Mouse (Mus musculus): ENCODE results near the gene Tas2r122. TPM values are rescaled to one million over a fixed set of nuclear protein-coding genes. Genes with fewer than 3 reads are reported as not detected.
"Not testable (repeated sequence)": the region's sequence is repeated elsewhere in the genome, so short reads cannot be mapped to it uniquely, and the experiment has no call there.

Tas2r122 gene
- not detected in 2 replicates for polyA plus RNA-seq (2016; fragmentation: Nextera tagmentation; extraction: Ambion mirVana)

DNA sequence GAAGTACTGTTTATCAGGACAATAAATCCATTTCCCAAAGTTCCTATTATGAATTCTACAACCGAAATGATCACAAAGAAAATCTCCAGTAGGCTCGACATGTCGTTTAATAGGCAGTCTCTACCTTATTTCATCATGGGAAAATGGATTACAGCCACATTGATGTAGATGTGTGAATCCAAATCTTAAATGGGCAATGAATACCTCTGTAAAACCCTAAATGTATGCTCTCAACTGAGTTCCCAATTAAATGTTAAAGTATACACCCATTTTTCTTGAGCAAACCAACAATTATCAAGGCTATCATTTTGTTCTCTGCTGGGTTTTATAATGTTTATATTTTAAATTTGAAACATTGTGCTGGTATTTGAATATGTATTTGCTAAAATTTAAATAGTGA lies at the start of gene Tas2r122:
Gene Tas2r122, minus strand, starts transcription at position 101 of the 400 bp plus-strand sequence.
- WGBS: 89% methylated on average over 3 of the region's 3 CpGs
- DNase-seq (ENCODE audit: low spot score): no peak
- 0 out of 2 replicates have a peak, but pooled peaks cover 2% of the 10 kb centered on the region for H3K9me3 ChIP-seq
- no peak within 1 kb of the TSS for H3K4me3 ChIP-seq
- no peaks in the 10 kb centered on the region for H3K36me3 ChIP-seq (replicated peaks)
- no peaks in the 10 kb centered on the region for H3K27me3 ChIP-seq (replicated peaks; ENCODE audit: low read depth, poor library complexity, severe bottlenecking)
- H3K4me1 ChIP-seq: no peaks in the 10 kb centered on the region
- no peak within 1 kb of the TSS for H3K27ac ChIP-seq (replicated peaks)

DNA sequence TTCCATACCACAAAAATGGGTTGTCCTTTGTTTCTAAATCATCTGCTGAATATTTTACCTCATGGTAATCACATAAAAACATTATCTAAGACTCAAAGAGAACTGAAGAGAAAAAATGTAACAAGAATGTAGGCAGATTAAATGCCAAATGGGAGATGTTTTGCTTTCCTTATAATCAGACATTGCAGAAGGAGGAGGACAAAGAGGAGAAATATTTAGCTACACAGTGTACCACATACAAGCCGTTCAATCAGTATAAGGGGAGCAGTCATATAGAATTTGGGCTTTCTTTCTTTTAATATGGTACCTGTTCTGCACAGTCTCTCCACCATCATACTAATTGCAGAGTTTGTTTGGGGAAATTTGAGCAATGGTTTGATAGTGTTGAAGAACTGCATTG lies 42.7 kb upstream of the Tas2r122 start, which contains the start of gene Tas2r124:
Gene Tas2r124, plus strand, starts transcription at position 301 of the 400 bp plus-strand sequence.
- WGBS: 85% methylated on average over 1 of the region's 1 CpGs
- Histone ChIP-seq H3K4me1 (no peaks in the 10 kb centered on the region), H3K27me3 (replicated peaks; ENCODE audit: low read depth, poor library complexity, severe bottlenecking) (no peaks in the 10 kb centered on the region), H3K4me3 (no peak within 1 kb of the TSS), H3K27ac (replicated peaks) (no peak within 1 kb of the TSS), H3K9me3 (no peaks in the 10 kb centered on the region), H3K36me3 (replicated peaks) (no peaks in the 10 kb centered on the region)
- no peak for DNase-seq (ENCODE audit: low spot score)

GRCm38 (mm10) chr6:132750206-132750605 lies 38.5 kb upstream of the Tas2r122 start:
- no peak overlapping the region for H3K27ac ChIP-seq (replicated peaks)
- H3K4me1 ChIP-seq: no peaks in the 10 kb centered on the region
- no peaks in the 10 kb centered on the region for H3K27me3 ChIP-seq (replicated peaks; ENCODE audit: low read depth, poor library complexity, severe bottlenecking)
- DNase-seq (ENCODE audit: low spot score): no peak
- H3K9me3 ChIP-seq: no peaks in the 10 kb centered on the region
- no peak overlapping the region for H3K4me3 ChIP-seq
- 87% methylated on average over 2 of the region's 2 CpGs for WGBS
- no peaks in the 10 kb centered on the region for H3K36me3 ChIP-seq (replicated peaks)

GRCm38 (mm10) chr6:132737935-132738334 lies 26.2 kb upstream of the Tas2r122 start, which contains the start of gene Tas2r115:
Gene Tas2r115, minus strand, starts transcription at chr6:132738035.
- WGBS: 83% methylated on average over 2 of the region's 2 CpGs
- Histone ChIP-seq H3K27ac (replicated peaks) (no peak within 1 kb of the TSS), H3K4me1 (no peaks in the 10 kb centered on the region), H3K4me3 (no peak within 1 kb of the TSS), H3K9me3 (no peaks in the 10 kb centered on the region), H3K36me3 (replicated peaks) (no peaks in the 10 kb centered on the region), H3K27me3 (replicated peaks; ENCODE audit: low read depth, poor library complexity, severe bottlenecking) (no peaks in the 10 kb centered on the region)
- no peak for DNase-seq (ENCODE audit: low spot score)

GRCm38 (mm10) chr6:132700907-132701306 lies 10.8 kb downstream of the Tas2r122 start, which contains the start of gene Tas2r121:
Gene Tas2r121, minus strand, starts transcription at chr6:132701007.
- 77% methylated on average over 1 of the region's 1 CpGs for WGBS
- no peaks in the 10 kb centered on the region for H3K9me3 ChIP-seq
- H3K27me3 ChIP-seq (replicated peaks; ENCODE audit: low read depth, poor library complexity, severe bottlenecking): no peaks in the 10 kb centered on the region
- H3K36me3 ChIP-seq (replicated peaks): no peaks in the 10 kb centered on the region
- DNase-seq (ENCODE audit: low spot score): no peak
- no peak within 1 kb of the TSS for H3K27ac ChIP-seq (replicated peaks)
- H3K4me3 ChIP-seq: no peak within 1 kb of the TSS
- H3K4me1 ChIP-seq: no peaks in the 10 kb centered on the region

DNA sequence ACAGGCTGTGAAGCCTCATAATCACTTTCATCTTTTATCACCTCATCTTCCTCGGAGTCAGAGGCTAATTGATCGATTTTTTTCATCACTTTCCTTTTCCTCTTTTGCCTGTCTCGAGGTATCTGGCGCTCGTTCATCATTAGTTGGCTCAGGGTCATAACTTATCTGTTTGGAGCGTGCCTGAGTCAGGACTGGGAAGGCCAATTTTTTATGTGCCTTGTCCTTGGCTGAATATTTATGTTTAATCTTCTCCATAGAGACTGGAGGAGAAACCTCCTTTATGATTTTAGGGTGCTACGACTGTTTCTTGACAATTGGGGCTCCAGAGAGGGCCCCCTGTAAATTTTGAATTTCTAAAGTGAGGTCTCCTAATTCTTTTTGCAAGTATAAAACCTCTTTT lies 20.1 kb downstream of the Tas2r122 start:
- DNase-seq (ENCODE audit: low spot score); H3K4me3 ChIP-seq; H3K27ac ChIP-seq (replicated peaks); H3K4me1 ChIP-seq; H3K36me3 ChIP-seq (replicated peaks); H3K27me3 ChIP-seq (replicated peaks; ENCODE audit: low read depth, poor library complexity, severe bottlenecking); H3K9me3 ChIP-seq: not testable (repeated sequence)
- 91% methylated on average over 7 of the region's 7 CpGs for WGBS

Other genes starting within 250 kb of the Tas2r122 start
- gene Prh1, start 142.1 kb downstream of the Tas2r122 start, polyA plus RNA-seq (2016; fragmentation: Nextera tagmentation; extraction: Ambion mirVana): not detected in 2 replicates
- not detected in 2 replicates for gene Prp2, start 116.0 kb downstream of the Tas2r122 start, polyA plus RNA-seq (2016; fragmentation: Nextera tagmentation; extraction: Ambion mirVana)
- not detected in 2 replicates for gene A630073D07Rik, start 60.4 kb downstream of the Tas2r122 start, polyA plus RNA-seq (2016; fragmentation: Nextera tagmentation; extraction: Ambion mirVana)
- not detected in 2 replicates for gene Tas2r120, start 55.0 kb downstream of the Tas2r122 start, polyA plus RNA-seq (2016; fragmentation: Nextera tagmentation; extraction: Ambion mirVana)
- gene Tas2r121, start 10.9 kb downstream of the Tas2r122 start, polyA plus RNA-seq (2016; fragmentation: Nextera tagmentation; extraction: Ambion mirVana): not detected in 2 replicates
- gene Tas2r115, start 26.1 kb upstream of the Tas2r122 start, polyA plus RNA-seq (2016; fragmentation: Nextera tagmentation; extraction: Ambion mirVana): not detected in 2 replicates
- not detected in 2 replicates for gene Tas2r124, start 42.8 kb upstream of the Tas2r122 start, polyA plus RNA-seq (2016; fragmentation: Nextera tagmentation; extraction: Ambion mirVana)
- gene Tas2r102, start 50.2 kb upstream of the Tas2r122 start, polyA plus RNA-seq (2016; fragmentation: Nextera tagmentation; extraction: Ambion mirVana): not detected in 2 replicates
- not detected in 2 replicates for gene Tas2r136, start 66.2 kb upstream of the Tas2r122 start, polyA plus RNA-seq (2016; fragmentation: Nextera tagmentation; extraction: Ambion mirVana)
- not detected in 2 replicates for gene Tas2r117, start 90.9 kb upstream of the Tas2r122 start, polyA plus RNA-seq (2016; fragmentation: Nextera tagmentation; extraction: Ambion mirVana)
- gene Tas2r123, start 135.2 kb upstream of the Tas2r122 start, polyA plus RNA-seq (2016; fragmentation: Nextera tagmentation; extraction: Ambion mirVana): not detected in 2 replicates
- not detected in 2 replicates for gene Tas2r116, start 143.5 kb upstream of the Tas2r122 start, polyA plus RNA-seq (2016; fragmentation: Nextera tagmentation; extraction: Ambion mirVana)
- not detected in 2 replicates for gene Tas2r110, start 156.1 kb upstream of the Tas2r122 start, polyA plus RNA-seq (2016; fragmentation: Nextera tagmentation; extraction: Ambion mirVana)
- gene Tas2r113, start 181.1 kb upstream of the Tas2r122 start, polyA plus RNA-seq (2016; fragmentation: Nextera tagmentation; extraction: Ambion mirVana): not detected in 2 replicates
- gene Tas2r125, start 197.7 kb upstream of the Tas2r122 start, polyA plus RNA-seq (2016; fragmentation: Nextera tagmentation; extraction: Ambion mirVana): not detected in 2 replicates
- not detected in 2 replicates for gene Tas2r129, start 239.2 kb upstream of the Tas2r122 start, polyA plus RNA-seq (2016; fragmentation: Nextera tagmentation; extraction: Ambion mirVana)
- gene Tas2r131, start 246.0 kb upstream of the Tas2r122 start, polyA plus RNA-seq (2016; fragmentation: Nextera tagmentation; extraction: Ambion mirVana): not detected in 2 replicates

All from embryonic facial prominence, embryonic 10.5 days (tissue).